Mouse (Mus musculus) CD4-positive, CD25-positive, alpha-beta regulatory T cell, adult 2 months (primary cell): ENCODE measurements around the gene B830017H08Rik.

ENCODE experiments used
- DNase-seq: peaks from one replicate; pipeline ENCODE4 v3.0.0-alpha.2; 2012; ENCODE audit warnings: low read depth, low spot score

Gene B830017H08Rik

GRCm38 (mm10) chr16:17832821-17833220, at the start of gene B830017H08Rik:
Gene B830017H08Rik, plus strand, starts transcription at chr16:17833121.
- DNase-seq = no peak

GRCm38 (mm10) chr16:17785337-17785736, 47.6 kb upstream of the B830017H08Rik start:
- no peak for DNase-seq

GRCm38 (mm10) chr16:17792728-17793127, 40.2 kb upstream of the B830017H08Rik start:
- no peak for DNase-seq

GRCm38 (mm10) chr16:17794047-17794446, 38.9 kb upstream of the B830017H08Rik start:
- DNase-seq = no peak

GRCm38 (mm10) chr16:17795643-17796042, 37.3 kb upstream of the B830017H08Rik start:
- no peak for DNase-seq

- no peak for DNase-seq
These were observed 36.4 kb upstream of the B830017H08Rik start for GRCm38 (mm10) chr16:17796519-17796918.

GRCm38 (mm10) chr16:17796971-17797811, 35.7 kb upstream of the B830017H08Rik start, which contains the start of gene Scarf2:
Gene Scarf2, plus strand, starts transcription at chr16:17797282.
- no peak for DNase-seq

GRCm38 (mm10) chr16:17797812-17798311, 35.1 kb upstream of the B830017H08Rik start:
- DNase-seq = peak; percentile 40

- DNase-seq = no peak
These were observed 34.4 kb upstream of the B830017H08Rik start for GRCm38 (mm10) chr16:17798321-17799180.

GRCm38 (mm10) chr16:17799584-17799983, 33.3 kb upstream of the B830017H08Rik start:
- DNase-seq = no peak

- no peak for DNase-seq
These were observed 31.0 kb upstream of the B830017H08Rik start for GRCm38 (mm10) chr16:17801777-17802455.

DNA sequence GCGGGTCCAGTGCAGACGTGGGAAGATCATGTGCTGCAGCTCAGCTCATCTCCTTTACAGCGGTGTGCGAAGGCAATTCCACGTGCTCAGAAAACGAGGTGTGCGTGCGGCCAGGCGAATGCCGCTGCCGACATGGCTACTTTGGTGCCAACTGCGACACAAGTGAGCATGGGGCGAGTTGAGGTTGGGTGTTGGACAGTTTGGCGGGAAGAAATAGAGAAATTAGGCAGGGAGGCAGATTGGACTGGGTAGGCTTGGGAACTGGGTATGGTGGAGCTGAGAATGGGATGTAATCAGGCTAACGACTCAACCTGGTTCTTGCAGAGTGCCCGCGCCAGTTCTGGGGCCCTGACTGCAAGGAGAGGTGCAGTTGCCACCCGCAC, 30.5 kb upstream of the B830017H08Rik start:
- no peak for DNase-seq

GRCm38 (mm10) chr16:17802839-17803674, 29.9 kb upstream of the B830017H08Rik start:
- DNase-seq = peak; percentile 47

- DNase-seq = no peak
These were observed 29.1 kb upstream of the B830017H08Rik start for GRCm38 (mm10) chr16:17803675-17804448.

- peak; percentile 65 for DNase-seq
These were observed 28.4 kb upstream of the B830017H08Rik start for GRCm38 (mm10) chr16:17804449-17804912.

DNA sequence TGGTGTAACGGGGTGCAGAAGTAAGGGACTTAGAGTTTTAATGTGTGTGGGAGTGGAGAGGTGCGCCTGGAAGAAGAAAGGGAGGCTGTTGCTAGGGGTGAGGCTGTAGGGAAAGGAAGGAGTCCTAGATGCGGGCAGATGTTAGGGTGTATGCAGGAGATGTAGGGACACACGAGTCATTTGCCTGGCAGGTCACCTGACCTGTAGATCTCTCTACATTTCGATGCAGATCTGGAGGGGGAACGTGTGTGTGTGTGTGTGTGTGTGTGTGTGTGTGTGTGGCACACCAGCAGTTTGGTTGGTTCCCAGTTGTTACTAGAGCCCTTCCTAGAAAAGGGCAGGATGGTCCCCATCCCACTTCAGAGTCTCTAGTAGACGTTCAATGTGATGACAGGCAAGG, 27.9 kb upstream of the B830017H08Rik start:
- no peak for DNase-seq

DNA sequence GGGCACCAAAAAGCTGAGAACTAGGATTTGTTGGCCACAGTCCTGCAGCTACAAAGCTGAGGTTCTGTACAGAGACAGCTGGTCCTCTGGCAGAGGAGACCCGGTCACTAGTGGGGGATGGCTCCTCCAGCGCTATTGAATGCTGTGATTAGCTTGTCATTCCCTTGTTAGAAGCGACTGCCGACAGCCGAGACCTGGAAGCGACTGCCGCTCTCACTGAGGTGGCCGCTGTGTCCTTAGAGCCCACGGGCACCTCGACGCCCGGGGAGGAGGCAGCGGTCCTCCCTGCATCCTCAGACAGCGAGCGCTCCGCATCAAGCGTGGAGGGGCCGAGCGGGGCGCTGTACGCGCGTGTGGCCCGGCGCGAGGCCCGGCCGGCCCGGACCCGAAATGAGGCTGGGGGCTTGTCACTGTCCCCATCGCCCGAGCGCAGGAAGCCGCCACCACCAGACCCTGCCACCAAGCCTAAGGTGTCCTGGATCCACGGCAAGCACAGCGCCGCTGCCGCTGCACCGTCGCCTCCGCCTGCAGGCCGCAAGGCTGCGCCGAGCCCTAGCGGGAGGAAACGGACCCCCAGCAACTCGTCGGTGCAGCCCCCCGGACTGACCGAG, 26.2 kb upstream of the B830017H08Rik start:
- peak; percentile 55 for DNase-seq

DNA sequence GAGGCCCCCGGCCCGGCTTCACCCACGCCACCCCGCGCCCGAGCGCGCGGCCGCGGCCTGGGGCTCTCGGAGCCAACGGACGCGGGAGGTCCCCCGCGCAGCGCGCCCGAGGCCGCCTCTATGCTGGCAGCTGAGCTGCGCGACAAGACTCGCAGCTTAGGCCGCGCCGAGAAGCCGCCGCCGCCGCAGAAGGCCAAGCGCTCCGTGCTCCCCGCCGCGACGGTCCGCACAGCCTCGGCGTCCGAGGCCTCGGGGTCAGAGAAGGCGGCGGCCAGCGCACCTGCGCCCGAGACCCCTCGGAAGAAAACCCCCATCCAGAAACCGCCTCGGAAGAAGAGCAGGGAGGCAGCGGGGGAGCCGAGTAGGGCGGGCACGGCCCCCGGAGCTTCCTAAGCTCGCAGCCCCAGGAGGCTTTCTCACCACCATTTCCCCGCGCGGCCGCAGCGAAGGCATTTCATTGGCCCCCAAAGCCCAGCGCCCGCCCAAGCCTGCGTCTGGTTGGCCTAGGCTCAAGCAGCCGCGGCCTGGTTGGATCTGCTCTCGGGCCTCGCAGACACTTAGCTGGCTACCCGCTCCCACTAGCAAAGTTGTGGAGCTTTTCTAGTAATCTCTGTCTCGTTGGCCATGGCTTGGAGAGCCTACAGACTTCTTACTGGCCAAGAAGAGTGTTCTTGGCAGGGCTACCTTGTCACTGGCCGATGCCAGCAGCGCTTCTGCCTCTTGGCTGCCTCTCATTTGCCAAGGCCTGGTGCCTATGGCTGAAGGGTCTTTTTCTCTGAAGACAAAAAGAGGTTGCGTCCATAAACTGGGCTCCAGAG, 25.5 kb upstream of the B830017H08Rik start:
- DNase-seq = peak; percentile 93
